Mouse (Mus musculus): ENCODE measurements at regions not wholly inside any gene's neighbourhood (a gene's known extent, or its start where the extent isn't known, plus 50 kb on each side); places are given as distances from the start of the nearest gene placed in this dataset.

DNA sequence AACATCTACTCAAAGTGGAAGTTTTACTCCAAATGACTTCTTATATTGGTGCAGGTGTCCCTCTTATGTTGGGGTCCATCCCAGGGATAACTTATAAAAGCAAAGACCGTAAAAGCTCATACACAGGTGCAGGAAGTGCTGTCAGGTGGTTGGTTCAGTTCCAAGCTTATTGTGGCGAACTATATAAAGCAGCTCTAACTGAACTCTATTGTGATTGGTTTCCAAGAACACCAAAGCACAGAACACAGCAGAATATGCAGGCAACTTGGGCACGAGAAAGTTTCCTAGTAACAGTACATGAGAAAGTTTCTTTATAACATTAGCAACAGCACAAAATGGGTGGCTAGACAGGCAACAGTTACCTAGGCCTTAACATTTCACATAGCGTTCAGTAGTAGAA is 89.5 kb downstream of the Ddx3x start:
- Histone ChIP-seq H3K27me3 (ENCODE audit: control insufficient read depth in 1 of 2, insufficient read depth in 2 of 2, low read length in 2 of 2) (no peaks in the 10 kb centered on the region), H3K27ac (ENCODE audit: control insufficient read depth, low read depth, low read length) (no peak overlapping the region), H3K4me3 (ENCODE audit: control insufficient read depth in 1 of 2, insufficient read depth in 1 of 2, low read depth in 2 of 2, low read length in 2 of 2) (no peak overlapping the region), H3K36me3 (ENCODE audit: control insufficient read depth in 1 of 2, insufficient read depth in 2 of 2, low read length in 2 of 2) (no peaks in the 10 kb centered on the region), H3K9me3 (replicated peaks; ENCODE audit: insufficient read depth, low read length) (no peaks in the 10 kb centered on the region), H3K79me2 (ENCODE audit: control insufficient read depth, insufficient read depth, low read length, poor library complexity) (no peaks in the 10 kb centered on the region), H3K4me1 (ENCODE audit: control insufficient read depth in 1 of 2, insufficient read depth in 2 of 2, low read length in 2 of 2) (no peaks in the 10 kb centered on the region; a peak in 1 of 4 replicates), H3K9ac (ENCODE audit: control insufficient read depth, low read depth, low read length, poor library complexity, severe bottlenecking) (no peak overlapping the region)
- TF ChIP-seq MYB (IDR thresholded peaks at IDR 0.05; ENCODE audit: low read depth, low read length), result no peak
- no peak for TF ChIP-seq GABPA (IDR thresholded peaks at IDR 0.05; ENCODE audit: low read depth, low read length)
- no peak for TF ChIP-seq KAT2A (conservative IDR thresholded peaks at IDR 0.05; ENCODE audit: low read depth, low read length)
- DNase-seq (ENCODE audit: low read depth, low spot score), result no peak

DNA sequence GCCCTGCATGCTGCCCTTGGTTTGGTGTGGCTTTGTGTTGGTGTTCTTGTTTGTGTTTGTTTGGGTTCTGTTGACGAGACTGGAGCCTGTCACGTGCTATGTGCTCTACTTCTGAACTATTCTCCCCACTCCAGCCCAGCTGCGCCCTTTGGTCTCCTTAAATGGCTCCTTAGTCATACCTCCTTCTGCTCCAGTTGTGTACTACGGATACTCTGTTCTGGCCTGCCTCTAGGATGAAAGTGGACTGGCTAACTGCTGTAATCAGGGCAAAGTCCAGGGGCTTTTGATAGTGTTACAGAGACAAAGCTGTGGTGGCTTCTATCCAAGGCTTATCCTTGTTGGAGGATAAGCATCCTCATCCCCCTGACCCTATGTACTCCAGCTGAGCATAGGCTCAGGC is 92.0 kb downstream of the Ddx3x start:
- Histone ChIP-seq H3K4me1 (ENCODE audit: control insufficient read depth in 1 of 2, insufficient read depth in 2 of 2, low read length in 2 of 2) (no peaks in the 10 kb centered on the region; a peak in 1 of 4 replicates), H3K36me3 (ENCODE audit: control insufficient read depth in 1 of 2, insufficient read depth in 2 of 2, low read length in 2 of 2) (no peaks in the 10 kb centered on the region), H3K79me2 (ENCODE audit: control insufficient read depth, insufficient read depth, low read length, poor library complexity) (no peaks in the 10 kb centered on the region), H3K9me3 (replicated peaks; ENCODE audit: insufficient read depth, low read length) (no peaks in the 10 kb centered on the region), H3K27me3 (ENCODE audit: control insufficient read depth in 1 of 2, insufficient read depth in 2 of 2, low read length in 2 of 2) (no peaks in the 10 kb centered on the region), H3K4me3 (ENCODE audit: control insufficient read depth in 1 of 2, insufficient read depth in 1 of 2, low read depth in 2 of 2, low read length in 2 of 2) (no peak overlapping the region), H3K27ac (ENCODE audit: control insufficient read depth, low read depth, low read length) (no peak overlapping the region), H3K9ac (ENCODE audit: control insufficient read depth, low read depth, low read length, poor library complexity, severe bottlenecking) (no peak overlapping the region)
- DNase-seq (ENCODE audit: low read depth, low spot score), result no peak
- TF ChIP-seq KAT2A (conservative IDR thresholded peaks at IDR 0.05; ENCODE audit: low read depth, low read length) (no peak), POLR2A (IDR thresholded peaks at IDR 0.05; ENCODE audit: control insufficient read depth in 1 of 2, insufficient read depth in 1 of 2, low read depth in 1 of 2, low read length in 2 of 2, poor library complexity in 1 of 2) (no peak), MAZ (IDR thresholded peaks at IDR 0.05; ENCODE audit: low read depth, low read length) (no peak), USF1 (IDR thresholded peaks at IDR 0.05; ENCODE audit: low read depth, low read length) (no peak), CHD2 (IDR thresholded peaks at IDR 0.05; ENCODE audit: low read length) (no peak), POLR2AphosphoS5 (IDR thresholded peaks at IDR 0.05; ENCODE audit: borderline replicate concordance, low read depth, low read length) (no peak), SMC3 (IDR thresholded peaks at IDR 0.05; ENCODE audit: low read depth, low read length) (no peak), MEF2A (IDR thresholded peaks at IDR 0.05; ENCODE audit: extremely low read depth, insufficient replicate concordance, low read depth, low read length, poor library complexity, severe bottlenecking) (no peak)

DNA sequence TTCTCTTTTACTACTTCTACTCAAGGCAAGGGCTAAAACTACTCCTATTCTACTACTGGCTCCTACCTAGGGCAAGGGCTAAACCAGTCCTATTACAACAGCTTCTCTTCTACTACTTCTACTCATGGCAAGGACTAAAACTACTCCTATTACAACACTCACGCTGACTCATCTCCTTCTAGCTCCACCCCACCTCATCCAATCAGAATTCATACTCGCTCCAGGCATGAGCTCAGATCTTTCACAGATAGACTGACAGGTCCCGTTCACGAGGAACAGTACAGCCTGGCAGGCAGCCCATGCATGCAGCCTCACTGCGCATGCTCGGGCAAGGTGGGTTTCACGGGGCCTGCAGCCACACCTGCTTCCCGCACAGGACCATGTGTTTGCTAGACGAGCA is 79.6 kb upstream of the Nyx start:
- H3K9me3 ChIP-seq (replicated peaks; ENCODE audit: insufficient read depth, low read length), result no peaks in the 10 kb centered on the region
- peak; percentile 73 for DNase-seq (ENCODE audit: low read depth, low spot score)
- no peak overlapping the region for H3K4me3 ChIP-seq (ENCODE audit: control insufficient read depth in 1 of 2, insufficient read depth in 1 of 2, low read depth in 2 of 2, low read length in 2 of 2)
- H3K27me3 ChIP-seq (ENCODE audit: control insufficient read depth in 1 of 2, insufficient read depth in 2 of 2, low read length in 2 of 2), result no peaks in the 10 kb centered on the region
- H3K9ac ChIP-seq (ENCODE audit: control insufficient read depth, low read depth, low read length, poor library complexity, severe bottlenecking), result no peak overlapping the region
- no peak overlapping the region for H3K27ac ChIP-seq (ENCODE audit: control insufficient read depth, low read depth, low read length)
- peaks cover 0 to 2% of the 10 kb centered on the region in 2 experiments; a peak in 1 of 4 replicates for H3K36me3 ChIP-seq (ENCODE audit: control insufficient read depth in 1 of 2, insufficient read depth in 2 of 2, low read length in 2 of 2)
- H3K79me2 ChIP-seq (ENCODE audit: control insufficient read depth, insufficient read depth, low read length, poor library complexity), result no peaks in the 10 kb centered on the region
- TF ChIP-seq GATA1 (IDR thresholded peaks at IDR 0.05; ENCODE audit: low read depth, low read length), result no peak
- TF ChIP-seq MXI1 (IDR thresholded peaks at IDR 0.05; ENCODE audit: low read depth, low read length), result peak; percentile 22; the same call in 1 of the 2 replicates
- TF ChIP-seq RCOR1 (IDR thresholded peaks at IDR 0.05; ENCODE audit: low read depth, low read length), result no peak
- TF ChIP-seq HCFC1 (IDR thresholded peaks at IDR 0.05; ENCODE audit: low read depth, low read length), result no peak
- TF ChIP-seq CTCF (IDR thresholded peaks at IDR 0.05 in 2 of 3, conservative IDR thresholded peaks at IDR 0.05 in 1 of 3; ENCODE audit: control insufficient read depth in 1 of 3, insufficient read depth in 1 of 3, low read depth in 2 of 3, low read length in 3 of 3, poor library complexity in 1 of 3, severe bottlenecking in 1 of 3), result no peak
- no peak for TF ChIP-seq MAZ (IDR thresholded peaks at IDR 0.05; ENCODE audit: low read depth, low read length)
- peak; percentile 71 for TF ChIP-seq NRF1 (IDR thresholded peaks at IDR 0.05; ENCODE audit: insufficient read depth, low read depth, low read length, poor library complexity, severe bottlenecking)
- 0 out of 2 replicates have a peak, but pooled peaks have one; percentile 29 for TF ChIP-seq MAX (IDR thresholded peaks at IDR 0.05; ENCODE audit: low read length)
- peaks cover 0 to 5% of the 10 kb centered on the region in 2 experiments; a peak in 1 of 4 replicates for H3K4me1 ChIP-seq (ENCODE audit: control insufficient read depth in 1 of 2, insufficient read depth in 2 of 2, low read length in 2 of 2)

All from MEL (cell line).